Mouse (Mus musculus) ovary, postnatal 14 days (tissue): ENCODE results near the gene Cul5.

Experiments used
- DNase-seq: peaks from one replicate; pipeline ENCODE4 v3.0.0; 2022; ENCODE audit warnings: low spot score

Gene Cul5

DNA sequence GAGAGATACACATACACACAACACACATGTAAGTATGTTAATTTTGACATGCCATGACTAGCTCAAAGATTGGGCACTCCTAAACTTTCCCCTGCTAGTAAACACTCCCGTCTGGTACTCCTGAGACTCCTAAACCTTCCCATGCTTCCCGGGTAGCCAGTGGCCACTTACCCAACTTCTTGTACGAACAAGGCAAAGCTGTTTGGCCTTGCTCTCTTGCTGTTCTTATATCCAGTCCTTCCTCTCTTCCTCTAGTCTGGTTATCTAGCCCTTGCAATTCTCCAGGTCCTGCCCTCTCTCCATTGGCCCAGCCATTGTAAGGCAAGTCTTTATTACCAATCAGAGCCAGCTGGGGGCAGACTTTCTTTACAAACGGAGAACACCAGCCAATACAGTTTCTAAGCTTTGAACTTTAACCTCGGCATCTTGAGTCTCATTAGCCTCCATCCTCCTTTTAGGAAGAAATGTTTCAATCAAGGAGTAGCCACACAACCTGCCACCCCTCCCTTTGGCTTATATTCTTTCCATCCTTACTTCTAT is at the start of gene Cul5:
Gene Cul5, minus strand, starts transcription at position 335 of the 540 bp plus-strand sequence.
- no peak for DNase-seq

DNA sequence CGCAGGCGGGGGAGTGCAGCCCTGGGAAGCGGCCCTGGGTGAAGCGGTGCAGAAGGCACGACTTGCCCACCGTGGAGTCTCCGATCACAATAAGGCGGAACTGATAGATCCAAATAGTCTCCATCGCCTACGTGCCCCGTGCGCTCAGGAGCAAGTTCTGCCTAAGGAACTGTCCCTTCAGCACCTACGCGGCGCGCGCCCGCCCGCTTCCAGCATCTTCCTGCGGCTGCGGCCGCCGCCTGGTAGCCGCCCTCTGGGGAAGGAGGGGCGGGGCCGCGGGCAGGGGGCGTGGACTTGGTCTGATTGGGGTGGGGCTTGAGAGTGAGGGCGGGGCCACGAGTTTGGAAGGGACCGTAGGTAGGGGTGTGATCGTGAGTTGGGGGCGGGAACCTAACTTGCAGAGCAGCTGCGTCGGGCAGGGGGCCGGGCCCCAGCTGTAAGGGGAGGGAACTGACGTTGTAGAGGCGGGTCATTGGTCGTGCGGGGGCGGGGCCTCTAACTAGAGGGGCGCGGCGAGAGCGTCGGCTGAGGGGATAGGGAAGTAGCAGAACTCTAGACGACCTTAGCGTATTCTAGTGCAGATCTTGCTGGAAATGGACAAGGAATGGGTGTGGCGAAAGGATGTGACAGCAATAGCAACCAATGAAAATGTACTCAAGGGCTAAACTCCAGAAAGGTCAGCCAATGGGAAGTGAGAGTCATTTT is 36.3 kb upstream of the Cul5 start, which contains the start of gene Rab39:
Gene Rab39, minus strand, starts transcription at position 241 of the 705 bp plus-strand sequence.
- peak; percentile 75 for DNase-seq

DNA sequence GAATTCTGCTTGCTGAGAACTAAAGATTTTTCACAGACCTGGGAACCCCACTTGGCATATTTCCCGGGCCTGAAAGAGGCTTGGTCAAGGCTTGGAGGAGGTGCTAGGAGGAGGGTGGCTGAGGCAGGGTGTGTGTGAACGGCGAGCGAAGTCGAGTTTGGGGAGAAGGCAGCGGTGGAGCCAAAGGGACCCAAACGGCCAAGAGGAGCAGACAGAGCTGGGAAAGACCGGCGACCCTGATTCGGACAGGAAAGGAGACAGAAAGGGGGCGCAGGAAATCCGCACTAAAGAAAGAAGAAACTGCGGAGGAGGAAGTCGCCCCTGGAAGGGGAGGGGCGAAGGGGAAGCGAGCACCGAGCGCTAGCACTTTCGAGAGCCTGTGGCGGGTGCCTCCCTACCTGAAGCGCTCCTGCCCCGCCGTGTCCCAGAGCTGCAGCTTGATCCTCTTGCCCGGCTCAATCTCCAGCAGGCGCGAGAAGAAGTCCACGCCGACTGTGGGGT is 35.7 kb upstream of the Cul5 start:
- no peak for DNase-seq

DNA sequence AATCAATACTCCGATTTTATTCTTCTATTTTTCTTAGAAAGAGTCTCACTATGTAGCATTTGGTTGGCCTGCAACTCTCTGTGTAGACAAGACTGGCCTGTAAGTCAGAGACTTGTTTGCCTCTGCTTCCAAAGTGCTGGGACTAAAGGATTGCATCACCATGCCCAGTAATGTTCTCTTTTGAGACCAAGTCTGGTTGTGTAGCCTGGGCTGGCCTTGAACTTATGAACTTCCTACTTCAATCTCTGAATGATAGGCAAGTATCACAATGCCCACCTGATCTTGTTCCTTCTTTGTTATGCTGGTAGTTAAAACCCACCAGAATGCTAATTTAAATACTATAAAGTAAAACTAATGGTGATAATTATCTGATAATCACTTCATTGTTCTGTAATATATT is 33.2 kb upstream of the Cul5 start:
- DNase-seq, result no peak

DNA sequence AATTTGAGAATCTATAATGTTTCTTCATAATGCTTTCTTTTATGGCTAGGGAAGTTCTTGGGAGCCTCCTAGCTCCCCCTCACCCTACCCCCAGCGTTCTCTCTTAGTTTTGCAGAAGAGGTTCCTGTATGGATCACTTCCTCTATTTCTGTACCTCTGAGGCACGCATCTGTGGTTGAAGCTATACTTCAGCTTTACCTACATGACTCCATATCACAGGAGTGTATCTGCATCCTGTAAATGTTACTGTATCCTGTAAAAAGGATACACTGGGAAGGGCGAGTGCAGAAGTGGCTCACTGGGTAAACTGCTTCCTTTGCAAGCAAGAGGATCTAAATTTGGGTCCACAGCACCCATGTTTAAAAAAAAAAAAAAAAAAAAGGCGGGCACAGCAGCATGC is 30.7 kb upstream of the Cul5 start:
- DNase-seq, result no peak

DNA sequence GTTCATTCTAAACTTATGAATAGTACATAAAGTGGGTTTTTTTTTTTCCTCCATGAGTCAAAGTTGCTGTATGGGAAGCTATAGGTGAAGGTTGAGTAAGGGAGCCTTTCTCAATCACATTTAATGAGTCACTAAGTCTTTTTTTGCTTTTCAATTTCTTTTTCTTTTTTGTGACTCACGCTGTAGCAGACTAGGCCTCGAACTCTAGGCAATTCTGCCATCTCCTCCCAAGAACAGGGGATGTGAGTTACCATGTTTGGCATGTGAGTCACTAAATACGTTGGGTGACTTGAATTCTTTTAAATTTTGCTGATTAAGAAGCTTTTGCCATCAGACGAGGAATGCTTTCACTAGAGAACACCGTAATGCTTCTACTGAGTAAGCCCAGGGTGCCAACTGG is 26.0 kb upstream of the Cul5 start:
- no peak for DNase-seq

DNA sequence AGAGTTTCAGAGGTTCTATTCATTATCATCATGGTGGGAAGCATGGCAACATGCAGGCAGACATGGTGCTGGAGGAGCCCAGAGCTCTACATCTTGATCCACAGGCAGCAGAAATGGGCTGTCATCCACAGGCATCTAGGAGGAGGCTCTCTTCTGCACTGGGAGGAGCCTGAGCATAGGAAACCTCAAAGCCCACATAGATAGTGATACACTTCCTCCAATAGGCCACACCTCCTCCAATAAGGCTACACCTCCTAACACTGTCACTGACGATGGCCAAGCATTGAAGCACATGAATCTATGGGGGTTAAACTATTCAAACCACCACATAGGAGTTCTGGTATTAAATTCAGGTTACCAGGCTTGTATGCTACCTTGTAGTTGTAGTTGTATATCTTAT is 23.9 kb upstream of the Cul5 start:
- no peak for DNase-seq

DNA sequence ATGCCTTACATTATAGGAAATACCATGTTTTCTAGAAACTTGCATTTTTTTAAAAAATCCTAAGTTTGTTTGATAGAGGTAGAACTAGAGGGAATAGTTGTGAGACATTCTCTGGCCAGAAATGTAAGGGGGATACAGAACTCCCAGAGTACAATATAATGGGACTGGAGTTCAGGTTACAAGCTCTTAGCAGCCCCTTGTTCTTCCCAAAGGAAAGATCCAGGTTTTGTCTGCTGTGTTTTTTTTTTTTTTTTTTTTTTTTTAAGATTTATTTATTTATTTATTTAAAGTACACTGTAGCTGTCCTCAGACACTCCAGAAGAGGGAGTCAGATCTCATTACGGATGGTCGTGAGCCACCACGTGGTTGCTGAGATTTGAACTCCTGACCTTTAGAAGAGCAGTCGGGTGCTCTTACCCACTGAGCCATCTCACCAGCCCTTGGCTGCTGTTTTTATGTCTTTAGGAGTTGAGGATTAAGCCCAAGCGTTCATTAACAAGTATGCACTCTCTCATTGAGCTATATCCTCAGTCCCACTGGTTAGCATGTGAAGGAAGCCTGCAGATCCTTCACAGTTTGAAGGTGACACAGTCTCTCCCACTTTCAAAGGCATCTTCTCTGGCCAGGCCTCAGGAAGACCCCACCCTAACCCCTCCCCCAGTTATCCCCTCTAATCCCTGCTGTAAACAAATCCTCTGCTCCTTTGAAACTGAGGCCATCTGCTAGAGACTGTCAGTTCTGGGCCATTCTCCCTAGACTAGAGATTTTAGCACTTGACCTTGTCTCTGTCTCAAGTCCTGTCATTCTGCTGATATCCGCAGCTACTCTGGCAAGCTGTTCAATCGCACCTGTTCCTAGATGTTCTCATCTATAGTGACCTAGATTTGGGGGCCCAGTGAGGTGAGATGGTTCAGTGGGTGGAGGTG is 22.2 kb upstream of the Cul5 start:
- DNase-seq, result no peak

DNA sequence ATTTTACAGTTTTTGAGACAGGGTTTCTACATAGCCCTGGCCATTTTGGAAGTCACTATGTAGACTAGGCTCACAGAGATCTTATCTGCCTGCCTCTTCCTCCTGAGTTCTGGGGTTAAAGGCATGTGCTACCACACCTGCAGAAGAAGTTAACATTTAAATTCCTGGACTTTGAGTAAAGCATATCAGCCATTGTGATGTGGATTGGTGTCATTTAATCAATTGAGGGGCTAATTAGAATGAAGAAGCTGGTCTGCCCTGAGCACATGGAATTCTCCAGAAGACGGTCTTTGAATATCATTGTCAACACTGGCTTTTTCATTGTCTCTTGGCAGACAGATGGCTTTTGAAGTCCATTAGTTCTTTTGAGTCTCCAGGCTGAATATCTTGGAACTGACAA is 11.0 kb upstream of the Cul5 start:
- no peak for DNase-seq

DNA sequence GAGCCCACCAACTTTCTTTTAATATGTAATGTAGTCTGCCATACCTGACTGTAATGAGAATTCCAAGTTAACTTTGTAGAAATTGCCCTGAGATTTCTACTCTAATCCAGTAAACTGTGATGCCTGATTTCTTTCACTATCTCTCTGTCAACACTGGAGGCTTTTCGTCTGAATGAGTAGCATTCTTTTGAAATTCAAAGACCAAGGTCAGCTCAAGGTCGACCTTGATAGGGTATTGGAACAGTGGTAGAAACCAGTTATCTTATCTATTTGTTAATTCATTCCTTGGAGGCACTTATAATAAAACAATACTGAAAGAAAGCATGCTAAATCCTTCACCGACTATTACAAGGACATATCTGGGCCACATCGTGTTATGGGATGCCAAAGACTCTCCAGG is 7.1 kb upstream of the Cul5 start:
- DNase-seq, result no peak

DNA sequence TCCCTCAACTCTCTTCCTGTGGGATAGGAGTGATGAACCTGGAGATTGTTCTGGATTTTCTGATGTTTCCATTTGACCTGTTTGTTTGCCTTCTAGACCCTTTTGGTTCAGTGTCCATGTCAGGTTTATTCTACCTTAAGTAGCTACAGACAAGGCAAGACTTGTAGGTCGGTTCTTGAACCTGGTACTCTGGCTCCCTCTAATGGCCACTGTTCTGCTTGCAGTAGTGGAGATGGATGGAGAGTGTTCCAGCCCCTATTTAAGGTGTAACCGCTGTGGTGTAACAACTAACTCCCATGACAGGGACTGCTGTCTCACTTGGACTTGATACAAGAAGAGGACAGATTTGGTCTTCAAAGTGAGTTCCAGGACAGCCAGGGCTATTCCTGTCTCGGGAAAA is 3.8 kb upstream of the Cul5 start:
- peak; percentile 55 for DNase-seq

DNA sequence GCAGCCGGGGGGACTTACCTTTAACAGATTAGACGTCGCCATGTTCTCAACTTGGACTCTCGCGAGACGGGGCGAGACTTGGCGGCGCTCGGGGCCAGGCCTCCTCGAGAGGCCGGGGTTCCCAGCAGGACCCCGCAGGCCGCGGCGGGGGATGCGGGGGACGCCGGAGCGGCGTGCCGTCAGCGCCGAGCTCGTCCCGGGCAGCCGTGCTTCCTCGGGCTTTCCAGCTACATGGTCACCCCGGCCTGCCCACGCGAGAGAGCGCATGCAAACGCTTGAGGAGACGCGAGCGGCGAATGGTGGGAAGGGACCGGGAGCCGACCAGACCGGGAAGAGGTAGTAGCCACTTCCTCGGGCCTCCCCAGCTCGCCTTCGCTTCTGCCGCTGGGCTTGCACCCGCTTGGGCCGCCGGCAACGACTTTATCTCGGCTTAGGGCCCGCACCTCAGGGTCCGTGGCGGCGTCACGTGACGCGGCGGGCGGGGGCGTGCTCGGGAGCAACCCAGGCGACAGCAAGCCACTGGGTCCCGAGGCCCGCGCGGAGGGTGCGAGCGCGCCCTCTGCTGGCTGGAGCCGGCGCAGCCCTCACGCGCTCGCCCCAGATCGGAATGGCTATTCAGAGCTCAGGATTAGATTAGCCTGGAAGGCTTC is 2.7 kb downstream of the Cul5 start:
- DNase-seq, result peak; percentile 91

DNA sequence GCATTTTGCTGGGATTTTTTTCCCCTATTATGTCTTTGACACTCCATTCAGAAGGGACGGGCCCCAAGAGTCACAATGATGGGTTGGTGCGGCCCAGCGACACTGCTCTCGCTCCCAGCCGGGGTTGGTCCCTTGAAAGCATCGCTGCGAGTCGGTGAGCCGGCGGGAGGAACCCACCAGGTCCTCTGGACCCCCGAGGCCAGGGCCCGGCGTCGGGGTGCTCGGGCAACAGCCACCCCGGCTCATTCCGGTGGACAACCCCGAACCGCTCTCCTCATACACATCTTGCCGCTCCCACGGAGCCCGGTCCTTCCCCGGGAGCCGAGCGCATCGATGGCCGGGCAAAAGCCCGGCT is 3.2 kb downstream of the Cul5 start:
- DNase-seq, result no peak

DNA sequence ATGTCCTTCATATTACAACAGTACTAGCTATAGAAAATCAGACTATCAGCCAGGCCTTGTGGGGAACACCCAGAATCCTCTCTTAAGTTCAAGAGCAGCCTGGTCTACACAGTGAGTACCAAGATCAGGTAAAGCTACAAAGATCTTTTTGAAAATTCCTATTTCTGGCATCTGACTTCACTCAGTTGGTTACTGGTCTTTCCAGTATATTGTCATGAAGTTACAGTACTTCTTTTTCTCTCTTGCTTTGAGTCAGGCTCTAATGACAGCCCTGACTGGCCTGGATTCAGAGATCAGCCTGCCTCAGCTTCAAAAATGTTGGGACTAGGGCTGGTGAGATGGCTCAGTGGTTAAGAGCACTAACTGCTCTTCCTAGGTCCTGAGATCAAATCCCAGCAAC is 4.4 kb downstream of the Cul5 start:
- no peak for DNase-seq

DNA sequence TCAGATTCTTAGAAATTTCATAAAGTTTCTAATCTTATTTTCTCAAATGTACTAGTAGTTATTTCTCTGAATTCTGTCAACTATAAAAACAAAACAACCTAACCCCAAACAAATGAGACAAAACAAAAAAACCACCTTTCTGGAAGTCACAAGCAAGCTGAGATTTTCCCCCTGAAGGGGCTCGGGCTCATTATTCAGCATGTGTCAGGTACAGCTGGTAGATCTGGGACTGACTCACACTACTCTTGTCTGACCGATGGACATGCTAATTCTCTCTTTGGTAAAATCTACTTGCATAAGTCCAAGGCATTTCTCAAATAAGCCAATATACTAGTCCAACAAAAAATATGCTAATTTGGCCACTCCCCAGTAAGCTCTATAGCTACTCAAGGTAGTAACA is 5.0 kb downstream of the Cul5 start:
- no peak for DNase-seq

DNA sequence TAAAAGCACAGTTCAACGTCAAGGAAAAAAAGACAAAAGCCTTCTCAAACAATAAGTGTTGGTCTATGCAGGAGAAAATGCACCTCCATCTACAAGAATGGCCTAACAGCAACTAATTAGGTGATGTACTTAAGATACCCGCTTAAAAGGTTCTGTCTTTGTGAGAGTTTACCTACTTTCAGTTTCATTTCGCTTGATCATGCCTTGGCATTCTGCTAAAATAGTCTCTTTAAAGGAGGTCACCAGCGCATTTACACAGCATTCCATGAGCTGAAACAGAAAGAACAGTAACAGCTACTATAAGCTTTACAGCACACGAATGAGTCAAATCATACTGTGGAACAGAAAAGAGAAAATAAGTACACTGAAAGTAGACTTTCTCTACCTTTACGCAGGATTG is 35.0 kb downstream of the Cul5 start:
- no peak for DNase-seq

DNA sequence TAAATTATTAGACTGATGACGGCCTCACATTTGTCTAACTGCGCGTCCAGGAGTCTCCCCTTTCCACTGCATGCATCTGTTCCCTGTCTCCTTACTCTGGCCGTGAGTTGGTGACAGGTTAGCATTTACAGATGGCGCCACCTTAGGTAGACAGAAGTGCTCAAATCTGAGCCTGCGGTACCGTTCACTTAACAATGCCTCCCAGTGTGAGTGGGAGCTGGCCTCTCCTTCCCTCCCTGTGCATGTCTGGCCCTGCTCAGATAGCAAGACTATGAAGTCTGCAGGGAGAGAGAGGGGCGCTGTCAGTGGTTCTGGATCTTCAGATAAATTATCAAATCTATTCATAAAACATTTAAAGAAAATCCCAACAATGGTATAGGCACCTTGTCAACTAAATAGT is 54.6 kb downstream of the Cul5 start:
- no peak for DNase-seq

DNA sequence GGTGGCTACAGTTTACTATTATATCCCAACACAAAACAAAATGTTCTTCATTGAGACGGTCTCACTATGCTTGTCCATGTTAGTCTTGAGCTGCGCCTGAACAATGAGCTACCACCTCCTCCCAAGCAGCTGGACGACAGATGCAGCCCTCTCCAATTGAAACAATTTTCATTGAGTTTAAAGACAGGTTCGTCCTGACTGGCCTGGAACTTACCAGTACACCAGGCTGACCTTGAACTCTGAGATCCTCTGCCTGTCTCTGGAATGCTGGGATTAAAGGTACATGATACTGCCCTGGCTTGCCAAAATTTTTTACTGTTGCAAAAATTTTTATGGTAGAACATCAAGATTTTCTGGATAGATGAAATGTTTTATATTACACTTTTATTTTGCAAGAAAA is 55.5 kb downstream of the Cul5 start:
- DNase-seq, result no peak

DNA sequence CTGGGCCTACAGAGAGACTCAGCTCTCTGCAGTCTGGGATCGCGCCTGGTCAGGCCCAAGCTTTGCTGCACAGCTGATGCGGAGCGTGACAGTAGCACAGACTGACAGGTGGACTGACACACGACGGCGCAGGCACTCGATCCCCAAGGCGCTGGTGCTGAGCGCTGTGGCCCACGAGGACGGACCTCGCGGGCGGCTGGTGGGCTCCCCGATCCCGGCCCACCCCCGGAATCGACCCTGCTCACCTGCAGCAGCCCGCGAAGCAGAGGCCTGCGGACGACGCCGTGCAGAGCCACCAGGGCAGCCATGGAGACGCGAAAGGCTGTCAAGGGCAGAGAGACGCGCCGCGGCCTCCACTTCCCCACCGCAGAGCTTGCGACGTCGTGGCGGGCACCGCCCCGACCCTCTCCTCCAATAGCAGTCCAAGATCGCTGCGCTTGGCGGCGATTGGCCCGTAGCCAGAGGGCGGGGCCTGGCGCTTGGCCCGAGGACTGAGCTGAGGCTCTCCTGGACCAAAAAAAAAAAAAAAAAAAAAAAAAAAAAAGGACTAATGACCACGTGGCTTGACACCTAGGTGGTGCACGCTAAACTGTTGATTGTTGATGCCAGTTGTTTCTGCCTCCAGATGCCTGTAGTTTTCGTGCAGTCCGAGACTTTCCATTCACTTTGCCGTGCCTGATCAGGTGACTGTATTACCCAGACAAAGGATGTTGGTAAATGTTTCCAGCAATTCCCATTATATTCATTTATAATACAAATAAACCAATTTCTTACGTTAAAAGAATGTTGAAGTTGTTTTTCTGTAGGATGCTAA is 59.6 kb downstream of the Cul5 start, which contains the start of gene Acat1:
Gene Acat1, minus strand, starts transcription at position 415 of the 814 bp plus-strand sequence.
- DNase-seq, result peak; percentile 96

DNA sequence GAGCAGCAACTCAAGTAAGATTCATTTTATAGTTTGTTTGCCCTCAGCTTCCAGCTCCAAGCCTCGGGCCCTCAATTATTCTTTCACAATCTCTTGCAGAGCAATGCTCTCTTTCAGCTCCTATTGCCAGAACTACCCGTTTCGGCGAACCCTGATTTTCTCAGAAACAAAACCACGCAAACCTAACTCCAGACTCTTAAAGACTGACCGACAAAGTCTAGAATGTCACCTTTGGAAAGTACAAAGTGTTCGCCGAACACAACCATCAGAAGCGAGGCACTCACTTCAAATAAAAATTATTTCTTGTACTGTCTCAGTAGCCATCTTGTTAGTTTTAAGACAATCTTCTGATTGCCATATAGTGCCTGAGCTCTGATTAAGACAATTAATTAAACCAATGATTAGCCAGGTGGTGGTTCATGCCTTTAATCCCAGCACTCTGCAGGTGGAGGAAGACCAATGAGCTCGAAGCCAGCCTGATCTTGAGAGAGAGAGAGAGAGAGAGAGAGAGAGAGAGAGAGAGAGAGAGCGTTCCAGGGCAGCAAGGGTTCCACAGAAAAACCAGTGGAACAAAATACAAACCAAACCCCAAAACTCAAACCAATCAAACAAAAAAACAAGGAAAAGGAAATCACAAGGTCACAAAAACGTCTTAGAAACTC is 60.4 kb downstream of the Cul5 start:
- no peak for DNase-seq

DNA sequence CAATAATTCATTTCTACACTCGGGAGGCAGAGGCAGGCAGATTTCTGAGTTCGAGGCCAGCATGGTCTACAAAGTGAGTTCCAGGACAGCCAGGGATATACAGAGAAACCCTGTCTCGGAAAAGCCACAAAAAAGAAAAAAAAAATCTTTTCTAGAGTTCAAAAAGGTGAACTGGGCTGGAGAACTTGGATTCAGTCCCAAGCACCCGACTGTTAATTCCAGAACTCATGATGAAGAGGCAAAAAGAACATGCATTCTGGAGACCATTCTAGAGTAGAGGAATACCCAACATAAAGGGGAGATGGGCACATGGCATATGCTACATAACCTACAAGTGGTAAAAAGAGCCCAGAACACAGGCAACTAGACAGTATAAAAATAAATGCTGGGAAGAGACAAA is 62.0 kb downstream of the Cul5 start:
- DNase-seq, result no peak
